Mouse (Mus musculus): ENCODE measurements at regions not wholly inside any gene's neighbourhood (a gene's known extent, or its start where the extent isn't known, plus 50 kb on each side); places are given as distances from the start of the nearest gene placed in this dataset.

DNA sequence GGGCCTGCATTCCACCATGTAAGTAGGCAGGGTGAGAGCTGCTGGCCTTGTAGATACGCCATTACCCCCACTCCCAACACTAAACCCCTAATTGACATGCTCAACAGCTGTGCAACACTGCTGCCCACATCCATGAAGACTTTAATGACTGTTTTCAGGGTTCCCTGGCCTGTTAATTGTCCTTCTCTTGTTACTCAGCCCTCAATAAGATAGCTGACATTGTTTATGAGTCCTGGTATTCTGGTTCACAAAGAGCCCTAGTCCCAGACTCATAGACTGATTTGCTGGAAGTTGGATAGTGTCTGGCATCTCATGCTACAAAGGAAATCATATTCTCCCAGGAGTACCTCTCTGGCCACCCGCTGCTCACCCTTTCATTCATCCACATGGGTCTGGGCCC is 186.1 kb upstream of the A1bg start:
- H3K4me1 ChIP-seq (replicated peaks; ENCODE audit: low read depth, low read length): no peaks in the 10 kb centered on the region
- no peaks in the 10 kb centered on the region for H3K9me3 ChIP-seq (ENCODE audit: low read length)
- TF ChIP-seq NANOG (IDR thresholded peaks at IDR 0.05; ENCODE audit: borderline replicate concordance, low read length) (no peak), POU5F1 (IDR thresholded peaks at IDR 0.05; ENCODE audit: borderline replicate concordance, low read length) (no peak), CTCF (conservative IDR thresholded peaks at IDR 0.05; ENCODE audit: low read length) (no peak)
- no peaks in the 10 kb centered on the region for H3K36me3 ChIP-seq (ENCODE audit: insufficient read depth, low read length)
- no peaks in the 10 kb centered on the region for H3K27me3 ChIP-seq (ENCODE audit: insufficient read depth, low read length)
- H3K4me3 ChIP-seq (replicated peaks; ENCODE audit: low read length): no peak overlapping the region

DNA sequence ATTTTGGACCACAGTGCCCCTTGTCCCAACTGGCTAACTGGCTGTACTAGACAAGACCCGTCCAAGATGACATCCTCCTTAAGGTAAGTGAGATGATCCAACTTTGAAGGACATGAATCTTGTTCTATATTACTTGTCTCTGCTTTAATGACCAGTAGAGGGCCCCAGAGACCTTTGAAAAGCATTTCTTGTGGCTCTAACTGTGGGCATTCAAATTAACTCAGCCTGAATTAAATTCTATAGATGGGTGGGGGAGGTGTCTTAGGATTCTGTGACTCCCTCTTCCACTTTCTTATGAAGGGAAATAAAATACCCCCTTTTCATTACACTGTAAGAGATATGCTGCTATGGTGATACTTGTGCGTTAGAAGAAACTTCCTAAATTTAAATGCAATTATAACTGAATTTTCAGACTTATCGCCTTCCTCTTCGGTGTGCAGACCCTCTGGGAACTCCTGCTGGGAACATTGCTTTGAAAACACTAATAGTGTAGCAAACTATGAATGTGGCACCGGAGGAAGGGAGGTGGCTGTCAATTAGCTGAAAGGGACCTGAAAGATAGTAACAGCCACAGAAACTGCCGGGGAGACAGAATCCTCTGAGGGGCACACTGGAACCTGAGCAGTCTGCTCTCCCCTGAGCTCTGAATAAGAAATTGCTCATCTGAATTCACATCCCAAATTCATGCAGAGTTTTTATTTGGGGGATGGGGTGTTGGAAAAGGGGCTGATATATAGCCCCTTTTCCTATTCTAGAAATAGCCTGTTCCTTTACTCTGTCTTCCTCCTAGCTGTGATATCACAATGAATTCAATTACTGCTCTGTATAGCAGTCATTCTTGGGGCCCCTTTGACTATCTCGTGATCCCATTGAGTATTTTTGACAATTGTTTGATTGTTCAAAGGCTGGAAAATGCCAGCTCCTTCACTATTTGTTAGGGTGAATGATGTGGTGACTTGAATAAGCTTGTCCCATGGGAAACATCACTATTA is 179.9 kb upstream of the A1bg start:
- H3K36me3 ChIP-seq (ENCODE audit: insufficient read depth, low read length): no peaks in the 10 kb centered on the region
- no peaks in the 10 kb centered on the region for H3K27me3 ChIP-seq (ENCODE audit: insufficient read depth, low read length)
- TF ChIP-seq POU5F1 (IDR thresholded peaks at IDR 0.05; ENCODE audit: borderline replicate concordance, low read length): no peak
- peak; percentile 54 for TF ChIP-seq CTCF (conservative IDR thresholded peaks at IDR 0.05; ENCODE audit: low read length)
- no peak for TF ChIP-seq NANOG (IDR thresholded peaks at IDR 0.05; ENCODE audit: borderline replicate concordance, low read length)
- H3K4me1 ChIP-seq (replicated peaks; ENCODE audit: low read depth, low read length): no peaks in the 10 kb centered on the region
- H3K4me3 ChIP-seq (replicated peaks; ENCODE audit: low read length): no peak overlapping the region
- no peaks in the 10 kb centered on the region for H3K9me3 ChIP-seq (ENCODE audit: low read length)

DNA sequence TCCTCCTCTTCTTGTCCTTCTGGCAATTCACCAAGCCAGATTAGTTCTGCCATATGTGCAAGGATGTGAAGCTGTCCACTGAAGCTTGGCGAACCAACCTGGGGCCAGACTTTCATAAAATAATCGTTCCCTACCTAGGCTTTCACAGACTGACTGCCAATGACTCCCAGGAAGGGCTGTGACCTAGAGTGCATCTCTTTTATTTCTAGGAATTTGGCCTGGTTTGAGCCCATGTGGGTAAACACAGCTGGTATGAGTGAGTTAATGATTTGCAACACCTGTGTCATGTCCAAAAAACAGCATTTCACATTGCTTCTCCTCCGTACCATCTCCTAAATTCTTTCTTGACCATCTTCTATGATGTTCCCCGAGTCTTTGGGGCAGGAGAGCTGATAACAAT is 178.0 kb upstream of the A1bg start:
- Histone ChIP-seq H3K9me3 (ENCODE audit: low read length) (no peaks in the 10 kb centered on the region), H3K36me3 (ENCODE audit: insufficient read depth, low read length) (no peaks in the 10 kb centered on the region), H3K4me1 (replicated peaks; ENCODE audit: low read depth, low read length) (no peaks in the 10 kb centered on the region), H3K27me3 (ENCODE audit: insufficient read depth, low read length) (no peaks in the 10 kb centered on the region), H3K4me3 (replicated peaks; ENCODE audit: low read length) (no peak overlapping the region)
- TF ChIP-seq CTCF (conservative IDR thresholded peaks at IDR 0.05; ENCODE audit: low read length): no peak
- no peak for TF ChIP-seq POU5F1 (IDR thresholded peaks at IDR 0.05; ENCODE audit: borderline replicate concordance, low read length)
- TF ChIP-seq NANOG (IDR thresholded peaks at IDR 0.05; ENCODE audit: borderline replicate concordance, low read length): no peak

DNA sequence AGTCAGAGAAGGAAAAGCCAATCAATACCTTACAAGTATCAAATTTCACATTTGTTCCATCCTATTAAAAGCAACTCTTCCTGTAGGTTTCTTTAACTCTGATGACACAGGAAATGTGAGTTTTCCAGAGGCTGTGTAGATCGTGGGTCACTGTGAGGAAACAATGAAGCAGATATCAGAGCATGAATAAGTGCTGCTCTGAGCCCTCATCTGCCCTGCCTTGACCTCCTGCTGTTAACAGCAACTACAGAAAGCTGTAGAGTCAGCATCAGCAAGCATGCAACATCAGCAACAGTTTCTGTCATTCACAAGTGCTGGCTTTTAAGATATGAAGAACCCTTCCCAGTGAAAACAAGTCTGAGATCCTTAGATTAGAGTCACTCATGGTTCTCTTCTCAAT is 176.2 kb upstream of the A1bg start:
- H3K9me3 ChIP-seq (ENCODE audit: low read length): no peaks in the 10 kb centered on the region
- H3K36me3 ChIP-seq (ENCODE audit: insufficient read depth, low read length): no peaks in the 10 kb centered on the region
- H3K4me1 ChIP-seq (replicated peaks; ENCODE audit: low read depth, low read length): no peaks in the 10 kb centered on the region
- no peaks in the 10 kb centered on the region for H3K27me3 ChIP-seq (ENCODE audit: insufficient read depth, low read length)
- TF ChIP-seq POU5F1 (IDR thresholded peaks at IDR 0.05; ENCODE audit: borderline replicate concordance, low read length) (no peak), CTCF (conservative IDR thresholded peaks at IDR 0.05; ENCODE audit: low read length) (no peak), NANOG (IDR thresholded peaks at IDR 0.05; ENCODE audit: borderline replicate concordance, low read length) (no peak)
- no peak overlapping the region for H3K4me3 ChIP-seq (replicated peaks; ENCODE audit: low read length)

DNA sequence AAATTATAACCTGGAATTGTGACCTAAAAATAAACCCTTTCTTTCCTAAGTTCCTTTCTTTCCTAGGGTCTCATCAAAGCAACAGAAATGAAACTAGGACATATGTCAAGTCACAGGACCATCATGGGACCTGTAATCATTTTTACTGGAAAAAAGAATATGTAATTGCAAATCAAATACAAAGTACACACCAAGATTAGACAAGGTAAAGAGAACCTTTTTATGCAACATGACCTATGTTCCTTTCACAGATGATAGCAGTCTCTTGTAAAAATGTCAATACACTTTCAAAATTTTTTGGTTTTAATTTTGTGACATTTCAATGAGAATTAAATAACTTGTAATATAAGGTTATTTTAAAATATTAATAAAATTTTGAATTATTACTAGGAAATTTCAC is 175.7 kb upstream of the A1bg start:
- no peak overlapping the region for H3K4me3 ChIP-seq (replicated peaks; ENCODE audit: low read length)
- H3K36me3 ChIP-seq (ENCODE audit: insufficient read depth, low read length): no peaks in the 10 kb centered on the region
- no peaks in the 10 kb centered on the region for H3K27me3 ChIP-seq (ENCODE audit: insufficient read depth, low read length)
- H3K4me1 ChIP-seq (replicated peaks; ENCODE audit: low read depth, low read length): no peaks in the 10 kb centered on the region
- TF ChIP-seq POU5F1 (IDR thresholded peaks at IDR 0.05; ENCODE audit: borderline replicate concordance, low read length) (no peak), CTCF (conservative IDR thresholded peaks at IDR 0.05; ENCODE audit: low read length) (no peak), NANOG (IDR thresholded peaks at IDR 0.05; ENCODE audit: borderline replicate concordance, low read length) (no peak)
- H3K9me3 ChIP-seq (ENCODE audit: low read length): no peaks in the 10 kb centered on the region

DNA sequence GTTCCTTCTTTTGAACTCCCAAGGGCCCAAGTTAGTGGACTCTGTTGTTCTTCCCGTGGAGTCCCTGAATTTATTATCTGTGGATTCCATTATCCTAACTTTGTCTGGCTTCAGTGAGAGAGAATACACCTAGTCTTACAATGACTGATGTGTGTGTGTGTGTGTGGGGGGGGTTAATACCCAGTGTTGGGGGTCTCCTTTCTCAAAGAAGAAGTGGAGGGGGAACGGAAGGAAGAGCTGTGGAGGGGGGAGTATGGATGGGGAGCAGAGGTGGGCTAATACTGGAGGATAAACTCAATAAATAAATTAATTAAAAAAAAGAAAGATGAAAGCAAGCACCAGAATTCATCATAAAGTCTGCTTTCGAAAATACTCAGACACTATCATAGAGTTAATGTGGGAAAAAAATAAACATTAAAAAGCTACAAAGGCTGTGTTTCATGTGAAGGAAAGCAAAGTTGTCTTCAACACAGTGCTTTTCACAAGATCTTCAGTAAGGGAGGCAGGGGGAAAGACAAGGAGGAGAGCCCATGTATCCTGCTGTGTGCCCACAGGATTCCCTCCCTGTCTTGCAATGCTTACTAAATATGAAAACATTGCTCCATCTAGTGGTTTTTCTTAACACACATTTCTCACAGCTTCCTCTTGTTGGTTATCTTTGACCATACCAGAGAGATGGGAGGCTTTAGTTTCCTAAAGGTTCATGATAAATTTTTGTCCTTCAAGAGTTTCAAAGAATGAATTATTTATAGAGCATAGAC is 173.4 kb upstream of the A1bg start:
- peaks cover 17% of the 10 kb centered on the region for H3K9me3 ChIP-seq (ENCODE audit: low read length)
- TF ChIP-seq NANOG (IDR thresholded peaks at IDR 0.05; ENCODE audit: borderline replicate concordance, low read length) (no peak), POU5F1 (IDR thresholded peaks at IDR 0.05; ENCODE audit: borderline replicate concordance, low read length) (no peak), CTCF (conservative IDR thresholded peaks at IDR 0.05; ENCODE audit: low read length) (no peak)
- H3K36me3 ChIP-seq (ENCODE audit: insufficient read depth, low read length): no peaks in the 10 kb centered on the region
- no peak overlapping the region for H3K4me3 ChIP-seq (replicated peaks; ENCODE audit: low read length)
- H3K27me3 ChIP-seq (ENCODE audit: insufficient read depth, low read length): no peaks in the 10 kb centered on the region
- no peaks in the 10 kb centered on the region for H3K4me1 ChIP-seq (replicated peaks; ENCODE audit: low read depth, low read length)

DNA sequence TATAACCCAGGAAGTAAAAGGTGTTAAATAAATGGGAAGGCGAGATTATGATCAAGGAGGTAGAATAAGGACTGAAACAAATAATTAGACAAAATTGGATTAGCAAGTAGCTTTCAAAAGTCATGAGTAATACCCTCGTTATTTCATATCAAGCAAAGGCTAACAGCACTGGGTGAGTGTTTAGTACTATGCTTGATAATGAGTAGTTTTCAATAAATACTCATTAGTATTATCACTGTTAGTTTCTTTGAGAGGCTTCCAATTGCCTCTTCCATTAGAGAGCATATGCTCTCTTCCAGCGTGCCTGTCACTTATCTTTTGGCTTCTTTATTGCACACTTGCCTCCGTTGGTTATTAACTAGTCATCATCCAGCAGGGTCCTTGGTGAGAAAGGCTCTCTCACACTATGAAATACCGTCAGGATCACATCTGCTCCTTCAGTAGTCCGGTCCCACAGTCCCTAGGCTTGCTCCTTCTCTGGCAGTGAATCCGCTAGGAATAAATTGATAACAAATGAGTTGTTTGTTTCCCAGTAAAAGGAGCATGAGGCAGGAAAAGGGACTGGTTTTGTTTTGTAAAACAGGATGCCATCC is 132.3 kb upstream of the A1bg start:
- TF ChIP-seq CTCF (conservative IDR thresholded peaks at IDR 0.05; ENCODE audit: low read length): no peak
- TF ChIP-seq POU5F1 (IDR thresholded peaks at IDR 0.05; ENCODE audit: borderline replicate concordance, low read length): no peak
- TF ChIP-seq NANOG (IDR thresholded peaks at IDR 0.05; ENCODE audit: borderline replicate concordance, low read length): no peak
- H3K27me3 ChIP-seq (ENCODE audit: insufficient read depth, low read length): no peaks in the 10 kb centered on the region
- H3K4me1 ChIP-seq (replicated peaks; ENCODE audit: low read depth, low read length): no peaks in the 10 kb centered on the region

DNA sequence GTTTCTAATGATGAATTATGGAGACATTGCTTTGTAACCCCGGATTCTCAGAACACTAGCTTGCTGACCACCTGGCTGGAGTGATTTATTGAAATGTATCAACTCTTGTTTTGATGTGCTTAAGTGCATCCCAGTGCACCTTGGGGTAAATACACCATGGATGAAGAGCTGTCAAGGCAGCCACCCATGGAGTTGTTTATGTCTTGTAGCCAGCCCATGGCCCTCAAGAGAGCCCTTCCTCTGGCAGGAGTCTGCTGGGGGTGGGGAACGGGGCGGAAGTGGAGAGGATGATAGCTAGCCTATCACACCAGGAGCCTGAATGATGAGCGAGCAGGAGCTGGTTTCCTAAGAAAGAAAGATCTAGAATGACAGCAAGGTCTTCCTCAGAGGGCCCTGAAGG is 128.6 kb upstream of the A1bg start:
- Histone ChIP-seq H3K36me3 (ENCODE audit: insufficient read depth, low read length) (no peaks in the 10 kb centered on the region), H3K9me3 (ENCODE audit: low read length) (no peaks in the 10 kb centered on the region), H3K27me3 (ENCODE audit: insufficient read depth, low read length) (no peaks in the 10 kb centered on the region), H3K4me1 (replicated peaks; ENCODE audit: low read depth, low read length) (no peaks in the 10 kb centered on the region), H3K4me3 (replicated peaks; ENCODE audit: low read length) (no peak overlapping the region)
- TF ChIP-seq CTCF (conservative IDR thresholded peaks at IDR 0.05; ENCODE audit: low read length) (no peak), NANOG (IDR thresholded peaks at IDR 0.05; ENCODE audit: borderline replicate concordance, low read length) (no peak), POU5F1 (IDR thresholded peaks at IDR 0.05; ENCODE audit: borderline replicate concordance, low read length) (no peak)

More for the DNA sequence above, 132.3 kb upstream of the A1bg start:
- H3K36me3 ChIP-seq (ENCODE audit: insufficient read depth, low read length): no peaks in the 10 kb centered on the region
- H3K4me3 ChIP-seq (replicated peaks; ENCODE audit: low read length): no peak overlapping the region
- no peaks in the 10 kb centered on the region for H3K9me3 ChIP-seq (ENCODE audit: low read length)
